Mouse (Mus musculus): ENCODE results near the gene Ntm.

Ntm gene

GRCm38 (mm10) chr9:29472226-29472625, 490.7 kb downstream of the Ntm start:
- no peak for DNase-seq (ENCODE audit: low spot score)

- no peak for DNase-seq (ENCODE audit: low spot score)
Measured at GRCm38 (mm10) chr9:29464756-29465155, 498.2 kb downstream of the Ntm start.

DNA sequence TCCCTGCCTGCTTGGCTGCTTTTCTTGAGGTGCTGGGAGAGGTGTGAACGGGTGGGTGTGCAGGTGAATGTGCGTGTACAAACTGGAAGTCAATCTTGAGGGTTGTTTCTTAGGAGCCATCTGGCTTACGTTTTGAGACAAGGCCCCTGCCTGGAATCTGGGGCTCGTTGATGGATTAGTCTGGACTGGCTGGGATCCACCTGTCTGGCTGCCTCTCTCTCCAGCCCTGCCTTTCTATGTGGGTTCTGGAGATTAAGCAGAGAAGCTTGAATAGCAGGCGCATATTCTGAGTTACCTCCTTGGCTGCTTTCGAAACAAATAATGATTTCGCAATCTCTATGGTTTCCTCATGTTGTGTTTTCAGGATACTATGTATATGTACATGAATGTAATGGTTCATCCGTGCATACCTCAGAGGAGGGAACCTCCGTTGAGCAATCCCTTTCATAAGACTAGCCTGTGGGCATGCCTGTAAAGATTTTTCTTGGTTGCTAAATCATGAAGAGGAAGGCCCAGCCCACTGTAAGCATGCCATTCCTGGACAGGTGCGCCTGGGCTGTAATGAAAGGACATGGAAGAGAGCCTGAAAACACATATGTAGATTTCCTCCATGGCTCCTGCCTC, 499.9 kb downstream of the Ntm start:
- DNase-seq (ENCODE audit: low spot score) = no peak

DNA sequence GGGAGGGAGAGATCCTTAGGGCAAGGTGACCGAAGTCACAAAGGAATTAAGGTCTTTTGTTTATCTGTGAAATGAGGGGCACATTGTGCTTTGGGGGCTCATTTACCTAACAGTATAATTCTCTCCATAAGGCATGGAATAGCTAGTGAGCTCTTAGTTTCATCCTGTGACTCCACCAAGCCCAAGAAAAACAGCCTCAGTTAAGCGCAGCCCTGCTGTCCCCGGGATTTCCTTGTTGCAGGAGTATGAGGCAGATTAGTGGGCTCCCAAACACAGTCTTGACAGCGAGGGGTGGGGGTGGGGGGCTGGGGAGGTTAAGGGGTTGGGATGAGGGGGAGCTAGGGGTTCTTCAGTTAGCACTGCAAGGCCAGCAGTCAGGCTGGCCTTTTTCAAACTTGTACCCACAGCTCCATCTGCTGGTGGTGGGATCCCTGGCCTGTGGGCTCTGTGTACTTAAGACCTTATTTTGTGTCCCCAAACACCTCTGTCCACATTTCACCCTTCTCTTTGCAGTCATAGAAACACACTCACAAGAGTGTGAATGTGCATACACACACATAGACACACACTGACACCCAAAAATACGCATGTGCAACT, 504.9 kb downstream of the Ntm start:
- peak; percentile 37 for DNase-seq (ENCODE audit: low spot score)

GRCm38 (mm10) chr9:29456014-29456413, 506.9 kb downstream of the Ntm start:
- no peak for DNase-seq (ENCODE audit: low spot score)

- no peak for DNase-seq (ENCODE audit: low spot score)
Measured at GRCm38 (mm10) chr9:29451232-29451631, 511.7 kb downstream of the Ntm start.

- no peak for DNase-seq (ENCODE audit: low spot score)
Measured at GRCm38 (mm10) chr9:29444001-29444400, 518.9 kb downstream of the Ntm start.

DNA sequence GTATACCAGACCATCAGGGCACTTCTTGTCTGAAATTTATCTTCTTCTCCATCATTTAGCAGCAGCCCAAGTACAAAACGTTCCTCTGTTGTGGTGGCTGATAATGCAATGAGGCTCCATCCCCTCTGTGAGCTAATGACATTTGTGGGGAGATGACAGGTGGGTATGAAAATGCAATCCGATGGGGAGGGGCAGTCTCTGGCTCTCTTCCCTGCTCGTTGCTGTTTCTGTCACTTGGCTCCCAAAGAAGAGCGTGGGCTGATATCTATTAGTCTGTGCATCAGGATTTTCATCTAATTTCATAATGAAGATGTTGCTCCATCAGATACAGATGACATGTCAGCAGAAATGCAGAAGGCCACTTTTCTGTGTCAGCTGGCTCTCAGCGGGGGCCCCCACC, 523.5 kb downstream of the Ntm start:
- DNase-seq (ENCODE audit: low spot score) = no peak

GRCm38 (mm10) chr9:29434611-29435010, 528.3 kb downstream of the Ntm start:
- no peak for DNase-seq (ENCODE audit: low spot score)

GRCm38 (mm10) chr9:29433910-29434309, 529.0 kb downstream of the Ntm start:
- no peak for DNase-seq (ENCODE audit: low spot score)

GRCm38 (mm10) chr9:29433156-29433555, 529.8 kb downstream of the Ntm start:
- DNase-seq (ENCODE audit: low spot score) = no peak

- no peak for DNase-seq (ENCODE audit: low spot score)
Measured at GRCm38 (mm10) chr9:29431590-29431989, 531.4 kb downstream of the Ntm start.

GRCm38 (mm10) chr9:29430189-29430588, 532.8 kb downstream of the Ntm start:
- no peak for DNase-seq (ENCODE audit: low spot score)

DNA sequence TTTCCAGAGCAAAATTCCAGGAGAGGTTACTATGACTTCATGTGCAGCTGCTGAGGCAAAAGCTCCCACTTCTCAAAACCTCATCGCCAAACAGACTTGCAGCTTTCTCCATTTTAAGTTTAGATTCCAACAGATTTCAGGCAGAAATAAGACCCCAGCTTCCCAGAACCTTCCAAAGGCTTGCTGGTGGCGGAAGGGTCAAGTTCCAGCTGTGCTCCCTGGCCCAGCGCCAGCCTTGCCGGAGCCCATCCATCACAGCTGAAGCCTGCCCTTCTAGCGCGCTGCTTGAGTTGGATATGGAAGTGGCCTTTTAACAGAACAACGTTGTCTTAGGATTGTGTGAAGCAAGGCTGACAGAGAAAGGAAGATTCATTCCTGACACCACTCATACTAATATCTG, 534.6 kb downstream of the Ntm start:
- DNase-seq (ENCODE audit: low spot score) = no peak

GRCm38 (mm10) chr9:29426261-29426660, 536.7 kb downstream of the Ntm start:
- no peak for DNase-seq (ENCODE audit: low spot score)

GRCm38 (mm10) chr9:29415578-29415977, 547.4 kb downstream of the Ntm start:
- no peak for DNase-seq (ENCODE audit: low spot score)

DNA sequence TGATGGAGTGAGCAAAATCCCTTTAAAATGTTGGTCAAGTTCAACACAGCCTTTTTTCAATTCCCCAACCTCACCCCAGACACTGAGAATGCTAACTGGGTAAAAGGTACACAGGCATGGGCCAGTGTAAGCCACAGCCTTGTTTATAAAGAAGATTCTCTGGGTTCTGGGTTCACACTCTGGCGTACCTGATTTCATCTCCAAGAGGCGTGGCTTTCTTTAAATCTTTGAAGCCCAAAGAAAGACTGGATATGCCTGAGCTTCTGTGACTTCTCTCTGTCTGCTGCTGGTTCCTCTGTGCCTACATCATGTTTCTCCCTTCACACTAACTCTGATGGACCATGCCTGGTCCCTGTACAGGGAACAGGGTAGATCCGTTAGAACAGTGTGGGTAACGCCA, 549.8 kb downstream of the Ntm start:
- DNase-seq (ENCODE audit: low spot score) = no peak

DNA sequence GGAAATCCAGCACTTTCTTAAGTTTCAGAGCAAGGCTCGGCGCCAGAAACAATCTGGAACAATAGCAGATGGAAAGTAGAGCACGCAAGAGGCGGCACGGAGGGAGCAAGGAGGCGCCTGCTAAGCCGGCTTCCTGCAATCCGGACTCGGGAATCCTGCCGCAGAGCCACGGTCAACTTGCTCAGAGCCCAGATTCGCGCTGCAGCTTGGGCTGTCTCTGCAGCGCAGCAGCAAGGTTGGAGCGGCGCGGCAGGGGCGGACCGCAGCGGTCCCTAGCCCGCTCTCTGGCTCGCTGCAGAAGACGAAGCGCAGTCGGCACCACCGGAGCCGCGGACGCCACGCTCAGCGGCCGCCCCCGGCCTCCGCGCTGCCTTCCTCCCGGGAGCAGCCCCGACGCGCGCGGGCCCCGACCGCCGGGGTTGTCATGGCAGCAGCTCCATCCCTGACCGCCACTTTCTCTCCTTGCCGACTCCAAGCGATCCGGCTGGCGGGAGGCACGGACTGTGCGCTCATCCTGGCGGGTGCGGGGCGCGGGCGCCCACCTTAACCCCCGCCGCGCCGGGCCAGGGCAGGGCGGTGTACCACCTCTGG, 550.7 kb downstream of the Ntm start:
- no peak for DNase-seq (ENCODE audit: low spot score)

- DNase-seq (ENCODE audit: low spot score) = no peak
Measured at GRCm38 (mm10) chr9:29411408-29412180, 551.3 kb downstream of the Ntm start.

GRCm38 (mm10) chr9:29410728-29411407, 552.1 kb downstream of the Ntm start:
- DNase-seq (ENCODE audit: low spot score) = no peak

DNA sequence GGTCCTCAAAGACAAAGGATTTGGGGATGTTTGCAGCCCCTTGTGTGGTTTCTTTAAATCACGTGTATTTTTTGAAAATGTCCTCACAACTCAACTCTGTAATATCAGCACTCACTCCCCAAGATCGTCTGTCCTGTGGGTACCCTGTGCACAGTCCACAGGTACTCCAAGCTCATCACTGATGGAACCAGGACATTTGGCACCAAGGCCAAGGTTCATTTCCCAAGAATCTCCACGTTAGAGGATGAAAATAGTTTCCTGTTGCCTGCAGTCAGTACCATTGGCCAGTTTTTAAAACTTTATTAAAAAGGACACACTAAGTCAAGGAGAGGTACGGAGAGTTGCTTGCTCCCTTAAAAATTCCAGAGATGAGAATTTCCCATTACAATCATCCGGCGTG, 552.7 kb downstream of the Ntm start:
- DNase-seq (ENCODE audit: low spot score) = no peak

DNA sequence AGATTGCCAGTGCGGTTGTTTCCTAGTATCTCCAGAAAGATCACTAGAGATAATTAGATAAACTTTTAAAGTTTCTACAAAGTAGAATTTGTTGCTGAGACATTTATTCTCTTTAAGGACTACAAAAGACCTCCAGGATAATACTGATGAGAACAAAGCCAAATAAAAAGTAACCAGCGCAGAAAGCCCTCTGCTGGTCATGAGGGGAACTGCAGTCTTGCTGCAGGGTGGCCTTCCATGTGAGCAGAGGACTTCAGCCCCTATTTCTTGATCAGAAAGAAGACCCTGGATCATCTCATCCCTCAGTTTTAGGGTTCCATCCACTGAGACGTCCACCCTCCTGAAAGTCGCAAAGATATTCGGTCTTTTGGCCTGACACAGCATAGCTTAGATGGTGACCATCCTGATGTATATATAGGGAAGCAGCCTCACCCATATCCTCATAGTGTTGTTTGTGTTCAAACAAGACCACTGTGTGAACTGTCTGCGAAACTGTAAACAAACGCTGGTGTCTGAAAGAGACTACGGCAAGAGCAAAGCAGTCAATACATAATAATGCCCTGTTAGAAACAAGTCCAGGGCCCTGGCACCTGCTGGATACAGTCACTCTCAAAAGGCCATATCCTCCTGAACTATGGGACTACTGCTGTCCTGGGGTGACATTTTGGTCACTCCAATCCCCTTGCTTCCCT, 553.6 kb downstream of the Ntm start:
- DNase-seq (ENCODE audit: low spot score) = no peak

Data from layer of hippocampus, adult 9-10 months (tissue).